15 mouse cellular contexts compared by ENCODE assay signal in the genomic region with DNA sequence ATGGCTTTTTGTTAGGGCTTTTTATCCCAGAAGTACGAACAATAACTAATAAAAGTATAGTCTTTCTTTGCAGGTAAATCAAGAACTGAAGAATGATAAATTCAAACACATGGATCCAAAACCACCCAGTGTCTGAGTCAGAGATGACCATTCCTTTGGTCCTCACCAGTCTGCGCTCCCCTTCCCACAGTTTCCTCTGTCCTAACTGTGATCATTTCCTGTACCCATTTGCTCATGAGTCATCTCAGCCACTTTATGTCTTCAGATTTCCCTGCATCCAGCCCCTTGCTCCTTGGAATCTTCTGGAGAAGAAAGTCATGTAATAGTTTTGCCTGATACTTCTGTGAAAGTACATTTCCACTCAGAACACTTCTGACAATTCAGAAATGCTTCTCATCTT.
"Had no signal": no experiment of that assay in that cellular context is flagged by ENCODE, and none has a peak within 500 bp of the region (broad histone marks: within the 10 kb centered on the region; RNA-seq: fewer than 3 reads in every experiment).

No protein-coding gene starts in this region.

- H3K9me3 ChIP-seq: midbrain, embryonic 10.5 days; midbrain, embryonic 12.5 days; neural tube, embryonic 12.5 days; stomach, embryonic 15.5 days had no signal

- H3K4me2 ChIP-seq: lung, embryonic 14.5 days; midbrain, embryonic 12.5 days; neural tube, embryonic 12.5 days; stomach, embryonic 15.5 days had no signal

- H3K36me3 ChIP-seq: midbrain, embryonic 10.5 days; midbrain, embryonic 12.5 days; neural tube, embryonic 12.5 days; stomach, embryonic 15.5 days had no signal

- H3K27me3 ChIP-seq: midbrain, embryonic 12.5 days; neural tube, embryonic 12.5 days; stomach, embryonic 15.5 days had no signal

- H3K9ac ChIP-seq: lung, embryonic 14.5 days; midbrain, embryonic 12.5 days; neural tube, embryonic 12.5 days; stomach, embryonic 15.5 days had no signal

- H3K4me3 ChIP-seq: midbrain, embryonic 10.5 days; midbrain, embryonic 12.5 days; neural tube, embryonic 12.5 days; stomach, embryonic 15.5 days had no signal

- DNase-seq: lung, adult 18-20 months; lung, embryonic 14.5 days; lung, postnatal 10 days; lung, postnatal 4 days; midbrain, embryonic 14.5 days; right cerebral cortex, postnatal 14 days; thymus, adult 2 months; thymus, postnatal 25 days; thymus, postnatal 4 days had no signal

- H3K4me1 ChIP-seq: midbrain, embryonic 10.5 days; midbrain, embryonic 12.5 days; neural tube, embryonic 12.5 days; stomach, embryonic 15.5 days had no signal

- H3K27ac ChIP-seq: midbrain, embryonic 10.5 days; midbrain, embryonic 12.5 days; neural tube, embryonic 12.5 days; stomach, embryonic 15.5 days; stomach, postnatal 0 days had no signal

- ATAC-seq: midbrain, embryonic 16.5 days had no signal
